Mouse (Mus musculus) monocyte, adult 5-6 weeks (primary cell): ENCODE measurements around the gene Kremen1. TPM values are rescaled to one million over a fixed set of nuclear protein-coding genes. Genes with fewer than 3 reads are reported as not detected.

Source experiments
- ATAC-seq: fragments of 153-309, 156-312 bp; replicated peaks from 2 replicates; pipeline ENCODE4 v1.8.0; 2017; ENCODE audit warnings: mild to moderate bottlenecking; ENCODE audit not compliant: low TSS enrichment, insufficient number of reproducible peaks, severe bottlenecking, poor library complexity, low FRiP score
- total RNA-seq: library from RNA; stranded (forward); fragments of 200-1000, 200-491, 200-594 nt; gene quantifications from 3 replicates; pipeline ENCODE4 v1.2.3, GENCODE M21; 2017

Kremen1 gene
- total RNA-seq, 1 experiment from 2014 or later = 4.5 TPM

DNA sequence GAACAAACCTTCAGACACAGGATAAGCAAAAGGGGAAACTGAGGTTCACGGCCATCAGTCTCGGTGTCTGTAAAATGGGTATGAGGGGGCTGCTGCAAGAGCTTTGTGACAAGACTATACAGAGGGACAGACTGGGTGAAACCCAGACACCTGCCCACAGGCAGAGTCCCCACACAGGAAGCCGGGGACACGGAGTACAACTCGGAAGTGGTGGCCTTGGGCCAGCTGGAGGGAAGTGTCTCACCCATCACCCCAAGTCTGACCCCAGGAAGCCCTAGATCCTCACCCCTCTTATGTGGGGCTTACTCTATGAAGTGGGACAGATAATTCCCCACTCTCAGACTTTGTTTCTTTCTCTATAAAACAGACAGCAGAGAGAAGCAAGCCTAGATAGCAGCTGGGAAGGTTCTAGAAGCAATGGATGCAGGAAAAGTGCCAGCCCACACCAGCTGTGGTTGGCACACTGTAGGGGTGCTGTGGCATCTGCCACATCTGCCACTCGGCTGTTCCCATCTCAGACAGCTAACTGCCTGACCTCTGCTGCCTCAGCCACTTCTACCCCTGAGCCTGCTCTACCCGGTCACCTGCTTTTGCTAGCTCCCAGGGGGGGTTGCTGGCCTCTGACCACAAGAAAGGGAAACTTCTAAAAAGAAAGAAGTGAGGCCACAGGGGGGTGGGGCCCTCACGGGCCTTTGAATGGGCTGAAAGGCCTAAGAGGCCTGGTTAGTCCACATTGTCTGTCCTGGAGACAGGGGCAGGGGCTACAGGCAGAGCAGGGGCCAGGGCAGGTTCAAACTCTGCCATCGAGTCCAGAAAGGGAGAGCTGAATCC lies 110.7 kb downstream of the Kremen1 start:
- 0 out of 2 replicates have a peak, but pooled peaks have one; percentile 22 for ATAC-seq

GRCm38 (mm10) chr11:5149955-5150354 lies 111.4 kb downstream of the Kremen1 start:
- no peak for ATAC-seq

DNA sequence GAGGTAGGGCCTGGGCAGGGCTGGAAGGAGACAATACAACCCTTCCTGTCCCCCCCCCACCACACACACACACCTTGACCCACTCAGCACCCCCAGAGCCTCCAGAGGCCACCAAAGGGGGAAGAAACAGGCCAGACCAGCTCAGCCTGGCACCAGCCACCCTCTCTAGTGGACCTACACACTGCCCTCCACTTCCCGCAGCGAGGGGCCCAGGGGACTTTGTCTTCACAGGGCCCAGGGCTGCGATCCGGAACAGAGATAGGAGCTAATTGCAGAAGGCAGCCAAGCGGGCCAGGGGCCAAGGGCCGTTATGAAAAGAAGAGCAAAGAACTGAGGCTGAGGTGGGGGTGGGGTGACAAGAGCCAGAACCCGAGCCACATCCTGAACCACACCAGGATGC lies 112.1 kb downstream of the Kremen1 start:
- ATAC-seq = no peak

DNA sequence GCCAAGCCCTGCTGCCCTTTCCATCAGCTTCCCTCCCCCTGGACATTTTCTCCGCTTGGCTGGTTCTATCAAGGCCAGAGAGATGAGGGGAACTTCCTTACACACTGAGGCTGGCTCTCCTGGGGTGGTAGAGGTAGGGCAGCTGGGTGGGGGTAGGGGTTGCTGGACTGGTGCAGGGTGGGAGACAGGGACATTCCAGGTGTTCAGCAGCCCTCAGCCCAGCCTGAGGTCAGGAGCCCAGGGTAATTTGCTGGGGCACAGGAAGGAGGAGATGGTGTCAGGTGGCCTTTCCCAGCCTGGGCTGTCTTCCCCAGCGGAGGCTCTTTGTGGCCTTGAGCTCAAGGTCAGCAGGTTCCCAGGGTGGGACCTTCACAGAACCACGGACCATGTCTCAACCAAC lies 115.8 kb downstream of the Kremen1 start:
- no peak for ATAC-seq

DNA sequence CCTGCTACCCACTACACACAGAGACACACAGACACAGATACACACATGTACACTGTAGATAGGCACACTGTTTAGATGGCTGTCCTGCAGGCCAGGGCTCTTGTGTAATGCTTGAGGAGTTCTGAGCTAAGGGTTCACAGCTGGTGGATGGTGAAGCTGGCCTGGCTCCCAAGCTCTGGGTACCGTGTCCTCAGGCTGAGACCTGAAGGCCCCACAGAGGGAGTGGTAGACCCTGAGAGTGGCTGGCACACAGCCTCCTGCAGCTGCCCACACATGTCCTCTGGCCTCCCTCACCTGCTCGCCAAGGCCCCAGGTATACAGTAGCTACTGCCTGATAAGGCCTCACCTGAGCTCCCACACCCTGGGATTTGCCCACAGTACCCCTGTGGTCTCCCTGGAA lies 119.4 kb downstream of the Kremen1 start:
- no peak; the same call in 1 of the 2 replicates for ATAC-seq

Other genes starting within 250 kb of the Kremen1 start
- gene Rasl10a, start 203.4 kb downstream of the Kremen1 start, total RNA-seq = 0.58 TPM in 1 of 3 replicates, not detected in the others
- gene Gas2l1, start 196.2 kb downstream of the Kremen1 start, total RNA-seq = 1.2 to 13.9 TPM (median 3.2 TPM) in 3 replicates
- gene Rhbdd3, start 162.6 kb downstream of the Kremen1 start, total RNA-seq = 1.6 to 13.7 TPM (median 9.1 TPM) in 3 replicates
- 492 to 570 TPM (median 517 TPM) in 3 replicates for gene Ewsr1, start 162.3 kb downstream of the Kremen1 start, total RNA-seq
- 7.4 to 24.4 TPM (median 10.2 TPM) in 3 replicates for gene Emid1, start 109.3 kb downstream of the Kremen1 start, total RNA-seq
- gene Znrf3, start 183.3 kb upstream of the Kremen1 start, total RNA-seq = 3.1 to 7.9 TPM (median 3.1 TPM) in 3 replicates